21 mouse cellular contexts compared by ENCODE assay signal in the genomic region with DNA sequence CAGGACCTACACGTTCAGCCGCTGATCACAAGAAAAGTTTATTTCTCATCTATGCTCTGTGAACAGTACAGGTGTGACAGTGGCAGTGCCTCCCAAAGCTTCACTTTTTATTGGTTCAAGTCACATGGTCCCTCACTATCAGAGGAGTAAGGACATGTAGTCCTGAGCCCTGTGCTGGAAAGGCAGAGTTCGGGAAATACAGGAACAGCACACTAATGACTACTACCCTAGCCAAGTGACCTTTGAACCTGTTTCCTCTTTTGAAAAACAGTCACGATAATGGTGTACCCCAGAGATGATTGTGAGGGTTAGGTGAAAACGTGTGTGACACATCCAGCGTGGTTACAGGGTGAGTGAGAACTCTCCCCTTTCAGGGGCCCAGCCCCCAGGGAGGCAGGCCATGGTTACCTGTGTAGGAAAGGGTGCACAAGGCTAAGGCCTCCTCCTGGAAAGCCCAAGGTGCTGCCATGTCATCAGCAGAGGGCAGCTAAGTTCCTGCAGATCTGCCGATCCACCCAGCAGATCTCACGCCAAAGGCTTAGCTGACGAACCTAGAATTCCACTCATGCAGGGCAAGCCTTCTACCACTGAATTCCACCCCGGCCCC. TPM values are rescaled to one million over a fixed set of nuclear protein-coding genes. Genes with fewer than 3 reads are reported as not detected.
DNase-seq lines count a peak whose midpoint lies in the region; ATAC-seq and TF ChIP-seq lines count a peak whose summit lies in the region.
"Had no signal": no experiment of that assay in that cellular context is flagged by ENCODE, and none has a peak within 500 bp of the region (broad histone marks: within the 10 kb centered on the region; RNA-seq: fewer than 3 reads in every experiment).

No protein-coding gene starts in this region.

- no peak for TF ChIP-seq POLR2A in kidney, adult 2 months (IDR thresholded peaks at IDR 0.05; ENCODE audit: low read depth, low read length)
- no peak for TF ChIP-seq POLR2A in myocyte (IDR thresholded peaks at IDR 0.05; ENCODE audit: insufficient read length, low read depth)

- TF ChIP-seq CTCF in kidney, adult 2 months (conservative IDR thresholded peaks at IDR 0.05; ENCODE audit: insufficient read depth, insufficient read length, low read depth, low read length): no peak

- no peak overlapping the region for H3K4me2 ChIP-seq in intestine, embryonic 15.5 days (replicated peaks)
- H3K4me2 ChIP-seq in myocyte (ENCODE audit: low read depth): peak overlapping the region; percentile 65
- H3K4me2 ChIP-seq: forebrain, embryonic 15.5 days; heart, embryonic 12.5 days; limb, embryonic 15.5 days; lung, embryonic 14.5 days; midbrain, embryonic 15.5 days had no signal

- H3K9ac ChIP-seq in intestine, embryonic 15.5 days: no peak overlapping the region
- H3K9ac ChIP-seq: forebrain, embryonic 15.5 days; heart, embryonic 12.5 days; limb, embryonic 15.5 days; lung, embryonic 14.5 days; midbrain, embryonic 15.5 days had no signal

- no peak overlapping the region for H3K27ac ChIP-seq in kidney, adult 2 months (ENCODE audit: insufficient read depth, low read depth, low read length)
- H3K27ac ChIP-seq in intestine, embryonic 15.5 days: peak overlapping the region; percentile 73
- H3K27ac ChIP-seq: embryonic facial prominence, embryonic 10.5 days; forebrain, embryonic 15.5 days; midbrain, embryonic 15.5 days had no signal

- H3K79me2 ChIP-seq in myocyte (ENCODE audit: control insufficient read depth, insufficient read depth): no peaks in the 10 kb centered on the region

- H3K4me3 ChIP-seq in kidney, adult 2 months (ENCODE audit: insufficient read depth, low read depth, low read length): no peak overlapping the region
- H3K4me3 ChIP-seq in intestine, embryonic 15.5 days (replicated peaks): no peak overlapping the region
- no peak overlapping the region for H3K4me3 ChIP-seq in myocyte
- H3K4me3 ChIP-seq: embryonic facial prominence, embryonic 10.5 days; forebrain, embryonic 15.5 days; heart, embryonic 12.5 days; limb, embryonic 15.5 days; midbrain, embryonic 15.5 days had no signal

- H3ac ChIP-seq in myocyte (ENCODE audit: control insufficient read depth, insufficient read length): no peak overlapping the region

- H3K27me3 ChIP-seq in kidney, adult 2 months (replicated peaks; ENCODE audit: control insufficient read depth, insufficient read depth, low read length): no peaks in the 10 kb centered on the region
- no peaks in the 10 kb centered on the region for H3K27me3 ChIP-seq in intestine, embryonic 15.5 days (replicated peaks)
- no peaks in the 10 kb centered on the region for H3K27me3 ChIP-seq in myocyte (ENCODE audit: control insufficient read depth, insufficient read depth, insufficient read length)
- H3K27me3 ChIP-seq: CH12.LX; forebrain, embryonic 15.5 days; heart, embryonic 12.5 days; limb, embryonic 15.5 days; midbrain, embryonic 15.5 days had no signal

- ATAC-seq in intestine, embryonic 15.5 days: peak; percentile 76
- ATAC-seq: forebrain, embryonic 15.5 days; midbrain, embryonic 15.5 days had no signal

- DNase-seq in kidney, adult 2 months: peak; percentile 61
- DNase-seq in kidney, adult 18-20 months: no peak
- DNase-seq in 3T3-L1 (ENCODE audit: low read depth, low spot score): peak; percentile 19
- no peak for DNase-seq in ovary, postnatal 36 days (ENCODE audit: low spot score)
- no peak for DNase-seq in thymus, postnatal 10 days (ENCODE audit: low spot score in 2 of 2)
- no peak for DNase-seq in retina, postnatal 1 day
- DNase-seq: B cell, adult 2 months; cerebellum, adult 11-12 months; cerebellum, postnatal 10 days; left cerebral cortex, postnatal 4 days; right cerebral cortex, postnatal 25 days had no signal

- no peaks in the 10 kb centered on the region for H3K36me3 ChIP-seq in kidney, adult 2 months (ENCODE audit: control insufficient read depth, insufficient read depth, low read length)
- no peaks in the 10 kb centered on the region for H3K36me3 ChIP-seq in intestine, embryonic 15.5 days
- H3K36me3 ChIP-seq in myocyte (ENCODE audit: control insufficient read depth, insufficient read depth): no peaks in the 10 kb centered on the region
- H3K36me3 ChIP-seq: embryonic facial prominence, embryonic 10.5 days; forebrain, embryonic 15.5 days; G1E; heart, embryonic 12.5 days; limb, embryonic 15.5 days; midbrain, embryonic 15.5 days had no signal

- H3K9me3 ChIP-seq in intestine, embryonic 15.5 days: no peaks in the 10 kb centered on the region
- H3K9me3 ChIP-seq: embryonic facial prominence, embryonic 10.5 days; forebrain, embryonic 15.5 days; G1E; heart, embryonic 12.5 days; limb, embryonic 15.5 days; midbrain, embryonic 15.5 days had no signal

- 72% methylated on average over 10 of the region's 10 CpGs for WGBS in kidney, adult 2 months
- WGBS in intestine, embryonic 15.5 days: 67% methylated on average over 10 of the region's 10 CpGs

- H3K4me1 ChIP-seq in kidney, adult 2 months (ENCODE audit: control insufficient read depth, insufficient read depth, low read length): no peaks in the 10 kb centered on the region
- H3K4me1 ChIP-seq in intestine, embryonic 15.5 days (replicated peaks): peaks cover 40% of the 10 kb centered on the region

TF ChIP-seq in myocyte, 11 proteins besides CTCF, POLR2A, EP300 and RAD21:
- TF ChIP-seq POLR2AphosphoS2 (IDR thresholded peaks at IDR 0.05; ENCODE audit: insufficient read length, low read depth) (no peak), SRF (IDR thresholded peaks at IDR 0.05; ENCODE audit: control insufficient read depth, insufficient read length, low read depth) (no peak), TCF12 (IDR thresholded peaks at IDR 0.05; ENCODE audit: insufficient read depth, poor library complexity, severe bottlenecking) (no peak), E2F4 (IDR thresholded peaks at IDR 0.05; ENCODE audit: insufficient read depth) (no peak), MAX (IDR thresholded peaks at IDR 0.05; ENCODE audit: low read depth) (no peak), MYOD1 (IDR thresholded peaks at IDR 0.05; ENCODE audit: control insufficient read depth in 1 of 3, insufficient read length in 2 of 3, low read depth in 2 of 3) (no peak), CEBPB (IDR thresholded peaks at IDR 0.05; ENCODE audit: insufficient read depth, poor library complexity, severe bottlenecking) (no peak), TCF3 (IDR thresholded peaks at IDR 0.05; ENCODE audit: insufficient read length, low read depth) (no peak), REST (IDR thresholded peaks at IDR 0.05; ENCODE audit: insufficient read depth, insufficient read length) (no peak), USF1 (IDR thresholded peaks at IDR 0.05; ENCODE audit: low read depth) (no peak), MYOG (IDR thresholded peaks at IDR 0.05; ENCODE audit: control insufficient read depth in 1 of 3, insufficient read depth in 1 of 3, insufficient read length in 2 of 3, low read depth in 2 of 3) (no peak)

RNA-seq across cellular contexts. Expression of gene Kif21b, which starts 4.9 kb away (rescaled TPM):
- 1.3 and 4.2 TPM in 2 replicates for polyA plus RNA-seq in kidney, adult 2 months (2012; rRNA removed)
- polyA plus RNA-seq in intestine, embryonic 15.5 days (2015; fragmentation: Nextera tagmentation; extraction: Ambion mirVana): 4.1 and 5.9 TPM in 2 replicates
- 16.8 TPM for polyA plus RNA-seq in myocyte (2012; fragmentation: generic; extraction: Trizol)

Comparison
In these comparisons a context has a peak if more than half of its experiments do, and no peak if none do; other contexts are left out.
1. DNase-seq: peak in kidney, adult 2 months (single experiment) and 3T3-L1 (single experiment); none in kidney, adult 18-20 months (single experiment), ovary, postnatal 36 days (single experiment), thymus, postnatal 10 days (0 of 2) and retina, postnatal 1 day (single experiment).